Mouse (Mus musculus) urinary bladder, postnatal 14 days (tissue): ENCODE data around the gene Gm49393.

Experiments
- DNase-seq: peaks from one replicate; pipeline ENCODE4 v3.0.0; 2021; ENCODE audit warnings: low spot score

Gene Gm49393

DNA sequence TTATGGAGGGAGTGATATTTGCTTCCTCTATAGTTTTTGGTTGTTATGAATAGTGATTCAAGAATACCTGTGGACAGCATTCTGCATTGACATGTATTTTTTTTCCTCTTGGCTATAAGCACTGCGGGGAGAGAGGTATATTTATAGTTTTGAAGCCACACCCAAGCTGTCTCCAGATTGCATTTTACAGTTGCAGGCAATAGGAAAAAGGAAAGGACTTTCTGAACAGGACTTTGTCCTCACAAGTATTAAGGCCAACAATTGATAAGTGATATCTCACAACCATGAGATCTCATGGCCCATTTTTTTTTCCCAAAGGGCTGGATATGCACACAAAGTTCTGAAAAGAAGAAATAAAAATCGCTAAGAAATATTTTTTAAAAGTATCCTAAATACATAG, 125.7 kb downstream of the Gm49393 start:
- DNase-seq: no peak
